In genomic region chr5:73904146-73904811, GRCm38 (mm10) we compare ENCODE assay signal across 17 mouse cellular contexts.
DNase-seq lines count a peak whose midpoint lies in the region; ATAC-seq lines count a peak whose summit lies in the region.
"Had no signal": no experiment of that assay in that cellular context is flagged by ENCODE, and none has a peak within 500 bp of the region (broad histone marks: within the 10 kb centered on the region; RNA-seq: fewer than 3 reads in every experiment).

No protein-coding gene starts in this region.

- WGBS in kidney, embryonic 15.5 days: 83% methylated on average over 8 of the region's 8 CpGs
- 89% methylated on average over 8 of the region's 8 CpGs for WGBS in intestine, embryonic 15.5 days

- DNase-seq in kidney, adult 11 months: no peak
- no peak for DNase-seq in gastrocnemius, postnatal 36 days
- DNase-seq: adrenal gland, postnatal 14 days; cerebellum, adult 2 months; cerebellum, postnatal 10 days; forebrain, postnatal 0 days; gastrocnemius, postnatal 14 days; heart, postnatal 10 days; heart, postnatal 4 days had no signal

- no peaks in the 10 kb centered on the region for H3K9me3 ChIP-seq in kidney, embryonic 15.5 days (replicated peaks)
- H3K9me3 ChIP-seq in intestine, embryonic 15.5 days: no peaks in the 10 kb centered on the region
- H3K9me3 ChIP-seq: embryonic facial prominence, embryonic 10.5 days; forebrain, embryonic 13.5 days; hindbrain, embryonic 12.5 days had no signal

- no peak overlapping the region for H3K4me2 ChIP-seq in kidney, embryonic 15.5 days
- H3K4me2 ChIP-seq in intestine, embryonic 15.5 days (replicated peaks): no peak overlapping the region
- H3K4me2 ChIP-seq: forebrain, embryonic 13.5 days; hindbrain, embryonic 12.5 days had no signal

- H3K9ac ChIP-seq in kidney, embryonic 15.5 days: no peak overlapping the region
- H3K9ac ChIP-seq in intestine, embryonic 15.5 days: no peak overlapping the region
- H3K9ac ChIP-seq: forebrain, embryonic 13.5 days; forebrain, postnatal 0 days; hindbrain, embryonic 12.5 days had no signal

- no peaks in the 10 kb centered on the region for H3K36me3 ChIP-seq in kidney, embryonic 15.5 days
- no peaks in the 10 kb centered on the region for H3K36me3 ChIP-seq in intestine, embryonic 15.5 days
- H3K36me3 ChIP-seq: embryonic facial prominence, embryonic 10.5 days; hindbrain, embryonic 12.5 days had no signal

- H3K27ac ChIP-seq in kidney, embryonic 15.5 days: peak overlapping the region; percentile 82
- no peak overlapping the region for H3K27ac ChIP-seq in intestine, embryonic 15.5 days
- H3K27ac ChIP-seq: forebrain, embryonic 13.5 days; hindbrain, embryonic 12.5 days had no signal

- peaks cover 16% of the 10 kb centered on the region for H3K4me1 ChIP-seq in kidney, embryonic 15.5 days
- no peaks in the 10 kb centered on the region for H3K4me1 ChIP-seq in intestine, embryonic 15.5 days (replicated peaks)
- H3K4me1 ChIP-seq: hindbrain, embryonic 12.5 days had no signal

- no peak for ATAC-seq in kidney, embryonic 15.5 days (replicated peaks; ENCODE audit: low FRiP score)
- ATAC-seq in activated CD4-positive, CD25-positive, alpha-beta regulatory T cell, adult 4 months: peak; percentile 68
- peak; percentile 70 for ATAC-seq in inflammation-experienced regulatory T-cells, adult 6 months
- ATAC-seq in intestine, embryonic 15.5 days: no peak
- ATAC-seq: forebrain, embryonic 13.5 days; forebrain, postnatal 0 days; hindbrain, embryonic 16.5 days had no signal

- intact Hi-C loops in gastrocnemius, postnatal 36 days (cut with DNase I): no loop called here

- no peaks in the 10 kb centered on the region for H3K27me3 ChIP-seq in kidney, embryonic 15.5 days
- H3K27me3 ChIP-seq in intestine, embryonic 15.5 days (replicated peaks): no peaks in the 10 kb centered on the region
- H3K27me3 ChIP-seq: hindbrain, embryonic 12.5 days had no signal

- no peak overlapping the region for H3K4me3 ChIP-seq in kidney, embryonic 15.5 days (replicated peaks)
- no peak overlapping the region for H3K4me3 ChIP-seq in intestine, embryonic 15.5 days (replicated peaks)
- H3K4me3 ChIP-seq: embryonic facial prominence, embryonic 10.5 days; forebrain, embryonic 13.5 days; hindbrain, embryonic 12.5 days had no signal

Comparison
In these comparisons a context has a peak if more than half of its experiments do, and no peak if none do; other contexts are left out.
1. ATAC-seq: peak in activated CD4-positive, CD25-positive, alpha-beta regulatory T cell, adult 4 months (single experiment) and inflammation-experienced regulatory T-cells, adult 6 months (single experiment); none in kidney, embryonic 15.5 days (single experiment) and intestine, embryonic 15.5 days (single experiment).